Mouse (Mus musculus): Measurements from ENCODE around the gene Il1r1.

Il1r1 gene

GRCm38 (mm10) chr1:40224539-40225284, at the start of gene Il1r1:
TSS of gene Il1r1 (plus strand) at chr1:40225080.
- DNase-seq (ENCODE audit: low spot score), result peak; percentile 65

DNA sequence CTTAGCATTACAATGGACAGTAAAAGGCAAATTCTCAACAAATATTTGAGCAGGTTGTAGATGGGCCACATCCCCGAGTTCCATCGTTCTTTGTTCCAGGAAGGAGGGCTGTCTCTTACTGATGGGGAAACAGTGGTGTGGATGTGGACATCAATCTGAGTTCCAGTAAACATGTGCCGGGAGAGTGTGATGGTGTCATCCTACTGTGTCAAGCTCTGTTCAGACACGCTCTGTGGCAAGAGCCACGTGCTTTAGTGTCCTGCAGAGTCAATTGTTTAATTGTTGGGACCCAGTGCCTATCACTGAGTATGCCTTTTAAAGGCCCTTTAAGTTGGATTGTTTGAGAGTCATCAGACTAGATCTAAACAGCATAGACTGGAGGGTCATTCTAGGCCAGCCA, 49.8 kb upstream of the Il1r1 start:
- no peak for DNase-seq (ENCODE audit: low spot score)

- DNase-seq (ENCODE audit: low spot score), result no peak
These were observed 49.1 kb upstream of the Il1r1 start for GRCm38 (mm10) chr1:40175797-40176196.

DNA sequence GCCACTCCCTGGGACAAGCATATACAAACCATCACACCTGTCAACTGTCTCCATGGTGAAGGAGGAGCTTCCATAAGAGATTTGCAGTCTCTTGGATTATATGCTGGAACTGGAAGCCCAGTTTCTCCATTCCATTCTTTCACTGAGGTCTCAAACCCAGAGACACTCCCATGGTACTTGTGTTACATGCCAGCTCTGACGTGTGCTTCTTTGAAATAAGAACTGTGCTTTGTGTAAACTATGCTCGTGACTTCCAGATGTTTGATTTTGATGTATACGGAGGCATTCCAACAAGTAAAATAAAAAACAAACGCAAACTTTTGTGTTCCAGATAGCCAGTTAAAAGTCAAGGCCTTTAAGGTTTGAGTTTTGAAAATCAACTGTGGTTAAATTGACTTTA, 45.8 kb upstream of the Il1r1 start:
- DNase-seq (ENCODE audit: low spot score), result no peak

DNA sequence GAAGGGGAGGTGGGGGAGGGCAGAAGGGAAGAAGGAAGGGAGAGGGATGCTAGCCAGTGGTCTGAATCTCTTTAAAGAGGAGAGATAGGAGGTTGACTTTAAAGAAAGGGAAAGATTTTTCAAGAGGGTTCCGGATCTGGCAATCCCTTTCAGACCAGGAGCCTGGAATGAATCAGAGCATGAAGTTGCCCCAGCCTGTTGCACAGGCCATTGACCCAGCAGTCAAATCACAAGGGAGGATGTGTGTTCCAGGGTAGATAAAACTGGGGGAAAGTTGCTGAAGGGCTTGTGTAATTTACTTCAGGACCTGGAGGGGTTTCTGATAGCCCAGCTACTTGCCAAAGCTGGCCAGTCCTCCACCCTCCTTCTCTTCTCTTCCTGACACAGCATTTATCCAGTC, 45.4 kb upstream of the Il1r1 start:
- no peak for DNase-seq (ENCODE audit: low spot score)

- DNase-seq (ENCODE audit: low spot score), result peak; percentile 39
These were observed 44.0 kb upstream of the Il1r1 start for GRCm38 (mm10) chr1:40180861-40181260.

- DNase-seq (ENCODE audit: low spot score), result no peak
These were observed 43.2 kb upstream of the Il1r1 start for GRCm38 (mm10) chr1:40181716-40182115.

DNA sequence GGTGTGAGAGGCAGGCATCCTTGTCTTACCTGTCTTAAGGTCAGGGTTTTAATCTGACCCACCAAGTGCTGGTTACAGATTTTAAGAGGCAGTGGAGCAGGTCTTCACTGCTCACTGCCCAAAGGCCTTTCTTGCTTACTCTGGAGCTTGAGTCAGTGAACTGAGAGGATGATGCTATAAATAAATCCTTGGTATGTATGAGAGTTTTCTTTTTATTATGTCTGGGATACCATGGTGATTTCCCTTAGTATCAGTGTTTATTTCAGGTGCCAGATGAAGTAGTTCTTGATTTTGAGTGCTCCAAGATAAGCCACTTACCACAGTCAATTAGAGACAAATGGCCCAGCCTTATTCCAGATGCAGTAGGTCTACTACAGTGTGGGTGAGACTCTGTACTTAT, 41.5 kb upstream of the Il1r1 start:
- no peak for DNase-seq (ENCODE audit: low spot score)

- DNase-seq (ENCODE audit: low spot score), result peak; percentile 35
These were observed 36.9 kb upstream of the Il1r1 start for GRCm38 (mm10) chr1:40187961-40188360.

DNA sequence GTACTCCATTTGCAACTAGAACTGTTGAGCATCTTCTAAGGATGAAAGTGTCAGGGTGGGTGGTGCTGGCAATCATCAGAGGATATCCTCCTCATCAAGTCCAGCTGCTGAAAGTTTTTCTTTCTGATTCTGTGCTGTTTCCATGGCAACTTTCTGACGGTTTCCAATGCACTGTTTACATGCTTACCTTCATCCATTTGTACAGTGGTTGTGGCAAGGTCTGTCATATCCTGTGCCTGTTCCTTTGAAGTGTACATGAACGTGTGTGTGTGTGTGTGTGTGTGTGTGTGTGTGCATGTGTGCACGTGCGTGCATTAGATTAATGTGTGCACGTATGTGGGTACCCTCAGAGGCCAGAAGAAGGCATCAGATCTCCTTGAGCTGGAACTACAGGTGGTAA, 34.9 kb upstream of the Il1r1 start:
- DNase-seq (ENCODE audit: low spot score), result no peak

DNA sequence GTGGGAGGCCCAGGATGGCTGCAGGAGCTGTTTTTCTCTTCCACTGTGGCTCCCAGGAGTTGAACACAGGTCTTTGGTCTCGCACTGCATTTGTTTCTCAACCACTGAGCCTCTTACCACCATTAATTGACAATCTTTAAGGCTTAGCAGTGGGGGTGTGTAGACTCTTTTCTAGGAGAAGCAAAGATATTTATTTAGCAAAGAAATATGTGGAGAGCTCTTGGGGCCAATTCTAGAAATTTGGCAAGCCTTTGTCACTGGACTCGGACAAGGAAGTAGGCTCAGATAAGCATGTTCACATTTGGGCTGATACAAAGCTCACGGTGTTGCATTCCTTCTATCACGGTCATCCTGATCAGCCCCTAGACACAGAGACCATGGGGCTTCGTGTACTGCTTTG, 34.0 kb upstream of the Il1r1 start:
- no peak for DNase-seq (ENCODE audit: low spot score)

- no peak for DNase-seq (ENCODE audit: low spot score)
These were observed 30.6 kb upstream of the Il1r1 start for GRCm38 (mm10) chr1:40194279-40194678.

- DNase-seq (ENCODE audit: low spot score), result no peak
These were observed 11.3 kb upstream of the Il1r1 start for GRCm38 (mm10) chr1:40213337-40214159.

- DNase-seq (ENCODE audit: low spot score), result no peak
These were observed 7.4 kb upstream of the Il1r1 start for GRCm38 (mm10) chr1:40217521-40217920.

GRCm38 (mm10) chr1:40218603-40219002, 6.3 kb upstream of the Il1r1 start:
- DNase-seq (ENCODE audit: low spot score), result no peak

DNA sequence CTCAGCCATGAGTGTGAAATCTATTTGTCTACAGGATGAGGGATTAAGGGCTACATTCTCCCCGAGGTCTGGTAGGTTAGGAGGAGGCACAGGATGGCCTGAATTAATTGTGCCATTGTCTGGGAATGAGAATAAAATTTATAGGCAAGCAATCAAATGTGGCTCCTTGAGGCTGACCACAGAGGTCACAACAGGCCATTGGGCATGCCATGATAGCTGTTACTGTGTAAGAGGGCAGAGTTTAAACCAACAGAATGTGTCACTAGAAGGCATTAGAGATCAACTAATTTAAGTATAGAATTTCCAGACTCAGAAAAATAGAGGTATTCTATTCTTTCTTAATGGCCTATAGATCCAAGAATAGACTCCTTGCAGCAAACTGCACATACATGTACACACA, 4.3 kb upstream of the Il1r1 start:
- no peak for DNase-seq (ENCODE audit: low spot score)

DNA sequence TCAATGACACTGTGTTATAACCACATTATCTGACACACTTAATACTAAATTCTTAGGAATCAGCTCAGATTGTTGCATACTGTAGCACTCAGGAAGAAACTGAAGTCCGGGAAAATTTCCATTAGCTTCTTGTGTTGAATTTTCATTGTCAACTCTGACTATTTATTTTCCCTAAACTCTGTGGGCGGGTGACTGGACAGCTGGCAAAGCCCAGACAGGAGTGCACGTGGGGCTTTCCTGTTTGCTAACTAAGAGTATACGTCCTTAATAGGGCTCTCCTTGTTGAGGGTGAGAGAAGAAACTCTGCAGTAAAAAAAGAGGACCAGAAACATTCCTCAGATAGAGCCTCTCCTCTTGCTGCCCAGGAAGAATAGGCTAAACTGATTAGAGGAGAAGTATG, 3.0 kb upstream of the Il1r1 start:
- no peak for DNase-seq (ENCODE audit: low spot score)

DNA sequence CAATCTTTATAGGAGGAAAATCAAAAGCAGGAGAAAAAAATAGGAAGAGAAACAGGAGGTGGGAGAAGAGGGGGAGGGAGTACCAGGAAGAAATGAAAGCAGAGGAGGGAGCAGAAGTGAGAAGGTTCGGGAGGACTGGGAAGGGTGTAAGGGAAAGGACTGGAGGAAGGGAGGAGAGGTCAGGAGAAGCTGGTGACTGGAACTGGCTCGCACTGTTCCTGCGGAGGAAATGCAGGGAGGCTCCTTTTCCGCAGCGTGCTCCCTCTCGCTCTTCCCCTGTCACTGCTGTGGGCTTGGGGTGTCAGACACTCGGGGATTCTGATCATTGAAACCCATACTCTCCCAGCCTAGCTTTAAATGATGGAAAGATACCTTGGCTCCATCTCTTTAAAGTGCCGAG, 2.2 kb upstream of the Il1r1 start:
- no peak for DNase-seq (ENCODE audit: low spot score)

DNA sequence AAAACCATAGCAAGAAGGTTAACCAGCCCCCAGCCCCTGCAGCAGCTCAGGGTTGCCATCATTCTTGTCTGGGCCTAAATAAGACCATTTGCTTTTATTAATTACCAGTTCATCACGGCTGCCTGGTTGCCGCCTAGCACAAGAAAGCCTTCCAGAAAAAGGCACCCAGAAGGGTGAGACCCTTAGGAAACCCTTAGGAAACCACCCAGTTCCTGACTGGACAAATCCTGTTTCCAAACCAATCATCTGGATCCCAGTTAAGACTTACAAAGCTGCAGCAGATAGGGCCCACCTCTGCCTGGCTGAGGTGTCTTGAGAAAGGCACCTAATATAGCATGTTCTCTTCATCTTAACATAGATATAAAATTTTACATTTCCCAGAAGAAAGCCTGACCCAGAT, 1.3 kb upstream of the Il1r1 start:
- DNase-seq (ENCODE audit: low spot score), result no peak

DNA sequence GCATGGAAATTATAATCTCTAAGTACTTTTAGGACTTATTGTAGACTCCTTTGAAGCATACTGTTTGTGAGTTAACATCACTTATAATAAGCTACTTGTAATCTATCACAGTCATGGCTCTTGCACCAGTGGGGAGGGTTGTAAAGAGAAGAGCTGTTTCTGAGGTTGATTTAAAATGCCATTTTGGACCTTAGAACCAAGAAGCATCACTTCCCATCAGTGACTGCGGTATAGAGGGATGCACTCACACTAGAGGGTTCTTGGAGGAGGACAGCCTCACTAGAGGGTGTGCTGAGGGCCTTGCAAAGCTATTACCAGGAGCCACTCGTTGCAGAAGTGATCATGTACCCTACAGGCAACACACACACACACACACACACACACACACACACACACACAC, 700 bp downstream of the Il1r1 start:
- no peak for DNase-seq (ENCODE audit: low spot score)

DNA sequence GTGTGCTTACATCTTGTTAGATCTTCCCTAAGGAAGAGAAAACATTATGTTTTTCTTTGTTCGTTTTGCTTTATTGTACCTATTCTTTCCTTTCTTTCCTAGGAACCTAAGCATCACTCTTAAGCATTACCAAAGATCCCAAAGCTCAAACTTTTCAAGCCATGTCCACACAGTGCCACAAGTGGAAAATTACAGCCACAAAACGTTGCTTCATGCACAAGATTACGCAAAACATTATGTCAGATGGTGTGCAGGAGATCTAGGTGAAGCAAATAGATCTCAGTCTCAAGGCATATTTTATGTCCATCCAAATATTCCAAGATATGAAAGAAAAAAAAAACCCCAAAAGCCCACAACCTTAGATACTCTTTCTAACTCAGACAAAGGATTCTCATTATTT, 4.2 kb downstream of the Il1r1 start:
- DNase-seq (ENCODE audit: low spot score), result no peak

DNA sequence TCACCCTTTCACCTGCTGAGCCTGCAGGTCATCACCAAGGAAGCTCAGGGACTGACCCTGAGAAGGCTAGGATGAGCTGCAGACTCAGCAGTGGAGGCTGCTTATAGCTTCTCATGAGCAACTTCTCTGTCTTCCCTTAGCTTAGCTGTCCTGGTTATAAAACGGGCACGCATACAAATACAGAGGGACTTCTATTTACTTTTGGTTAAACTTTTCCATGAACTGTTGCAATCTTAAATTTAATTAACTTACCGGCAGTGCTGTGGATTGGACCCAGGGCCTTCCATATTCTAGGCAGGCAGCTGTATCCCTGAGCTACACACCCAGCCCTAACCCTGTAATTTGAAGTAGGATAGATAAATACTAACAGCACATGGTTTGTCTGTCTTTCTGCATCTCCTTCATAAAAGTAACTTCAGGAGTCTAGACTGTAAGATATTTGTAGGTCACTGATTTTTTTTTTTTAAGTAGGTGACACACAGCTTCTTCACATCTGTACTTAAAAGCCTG, 4.9 kb downstream of the Il1r1 start:
- no peak for DNase-seq (ENCODE audit: low spot score)

- no peak for DNase-seq (ENCODE audit: low spot score)
These were observed 5.5 kb downstream of the Il1r1 start for GRCm38 (mm10) chr1:40230336-40230735.
